Mouse (Mus musculus) C2C12 (cell line): ENCODE measurements around the gene Sobp.

Experiments used
- CEBPB ChIP-seq: IDR thresholded peaks from one replicate; pipeline ENCODE4 v1.6.1; 2011; ENCODE audit warnings: low read depth, mild to moderate bottlenecking, control low read depth, moderate library complexity
- CTCF ChIP-seq: IDR thresholded peaks from one replicate; pipeline ENCODE4 v1.5.1; 2011; ENCODE audit not compliant: control insufficient read depth, insufficient read depth, insufficient read length
- MAX ChIP-seq: IDR thresholded peaks from one replicate; pipeline ENCODE4 v1.6.1; 2011; ENCODE audit warnings: mild to moderate bottlenecking, control low read depth
- MYOD1 ChIP-seq: IDR thresholded peaks from one replicate; pipeline ENCODE4 v1.6.1; 2011; ENCODE audit warnings: low read depth; ENCODE audit not compliant: control insufficient read depth, insufficient read length
- MYOG ChIP-seq: IDR thresholded peaks from one replicate; pipeline ENCODE4 v1.6.1; 2011; ENCODE audit not compliant: control insufficient read depth, insufficient read length; ENCODE audit errors: extremely low read depth
- USF1 ChIP-seq: IDR thresholded peaks from one replicate; pipeline ENCODE4 v1.6.1; 2011; ENCODE audit warnings: low read depth, mild to moderate bottlenecking, control low read depth, moderate library complexity

- no peak for TF ChIP-seq CTCF
- no peak for TF ChIP-seq MYOG
- no peak for TF ChIP-seq USF1
- TF ChIP-seq MAX = no peak
- TF ChIP-seq MYOD1 = no peak
- TF ChIP-seq CEBPB = no peak
These were observed 118.9 kb downstream of the Sobp start for GRCm38 (mm10) chr10:43055405-43055804.
